Mouse (Mus musculus): ENCODE data around the gene Nrde2.

DNA sequence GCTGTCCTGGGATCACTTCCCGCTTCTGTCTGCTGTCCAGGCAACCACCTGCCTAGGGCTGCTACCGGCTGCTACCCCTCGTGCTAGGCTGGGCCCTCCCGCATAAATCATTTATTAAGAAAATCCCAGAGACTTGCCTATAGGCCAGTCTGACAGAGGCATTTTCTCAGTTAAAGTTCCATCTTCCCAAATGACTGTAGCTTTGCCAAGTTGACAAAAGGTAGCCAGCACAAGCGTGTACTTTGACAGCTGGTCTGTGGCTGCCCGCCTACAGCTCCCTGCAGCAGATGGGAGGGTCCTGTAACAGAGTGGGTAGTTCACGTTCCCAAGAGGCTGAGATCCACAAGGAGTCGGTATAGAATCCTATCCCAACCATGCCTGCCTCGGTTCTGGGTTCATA, 36.0 kb downstream of the Nrde2 start:
- TF ChIP-seq GATA1 (IDR thresholded peaks at IDR 0.05; ENCODE audit: borderline replicate concordance, low read length) (no peak), FLI1 (IDR thresholded peaks at IDR 0.05; ENCODE audit: low read length) (no peak)

Measured in megakaryocyte, embryonic 14.5 days (primary cell).